Mouse (Mus musculus) embryonic fibroblast, embryonic 13.5 days (primary cell): Measurements from ENCODE around the gene Cmtm2b. TPM values are rescaled to one million over a fixed set of nuclear protein-coding genes. Genes with fewer than 3 reads are reported as not detected.
"Not testable (repeated sequence)": the region's sequence is repeated elsewhere in the genome, so short reads cannot be mapped to it uniquely, and the experiment has no call there.

Experiments
- H3K27ac ChIP-seq: 2 replicates; pipeline ENCODE4 v1.5.1; 2012; ENCODE audit warnings: low read length, control low read depth, inconsistent platforms; ENCODE audit not compliant: insufficient read depth
- H3K4me1 ChIP-seq: 2 replicates; pipeline ENCODE4 v1.6.1; 2011; ENCODE audit warnings: low read length; ENCODE audit not compliant: control insufficient read depth, insufficient read depth
- H3K4me3 ChIP-seq: 2 replicates; pipeline ENCODE4 v1.5.1; 2011; ENCODE audit warnings: mild to moderate bottlenecking, control low read depth, low read length; ENCODE audit not compliant: insufficient read depth
- CTCF ChIP-seq: IDR thresholded peaks from 2 replicates; pipeline ENCODE4 v1.5.1; 2011; ENCODE audit warnings: mild to moderate bottlenecking, control low read depth, low read length, moderate library complexity, borderline replicate concordance; ENCODE audit not compliant: insufficient read depth
- POLR2A ChIP-seq: IDR thresholded peaks from 2 replicates; pipeline ENCODE4 v1.6.1; 2011; ENCODE audit warnings: low read depth, mild to moderate bottlenecking, control low read depth, low read length, moderate library complexity
- polyA plus RNA-seq: library from polyadenylated mRNA; stranded (reverse); fragments of >200 nt; gene quantifications from 2 replicates; pipeline ENCODE4 v1.2.4, GENCODE M21; 2011; ENCODE audit warnings: low read depth; ENCODE audit not compliant: missing spikeins, insufficient read length

Cmtm2b gene
- polyA plus RNA-seq: not detected in 2 replicates

- H3K4me1 ChIP-seq, H3K27ac ChIP-seq, H3K4me3 ChIP-seq: not testable (repeated sequence)
Measured at GRCm38 (mm10) chr8:104321930-104322329, at the start of gene Cmtm2b. Gene Cmtm2b (plus strand): TSS chr8:104322230.

- not testable (repeated sequence) for H3K4me1 ChIP-seq, H3K4me3 ChIP-seq, H3K27ac ChIP-seq
Measured at GRCm38 (mm10) chr8:104293081-104293480, 28.9 kb upstream of the Cmtm2b start, which contains the start of gene Cmtm2a. Gene Cmtm2a (minus strand): TSS chr8:104293181.

GRCm38 (mm10) chr8:104294396-104294795, 27.6 kb upstream of the Cmtm2b start:
- TF ChIP-seq POLR2A (no peak), CTCF (no peak)
- Histone ChIP-seq H3K4me3 (no peak overlapping the region), H3K4me1 (no peaks in the 10 kb centered on the region), H3K27ac (no peak overlapping the region)

GRCm38 (mm10) chr8:104301577-104301976, 20.5 kb upstream of the Cmtm2b start:
- H3K27ac ChIP-seq, H3K4me3 ChIP-seq, H3K4me1 ChIP-seq: not testable (repeated sequence)

GRCm38 (mm10) chr8:104302536-104302935, 19.5 kb upstream of the Cmtm2b start:
- H3K4me3 ChIP-seq, H3K27ac ChIP-seq, H3K4me1 ChIP-seq: not testable (repeated sequence)

- H3K4me1 ChIP-seq: no peaks in the 10 kb centered on the region
- no peak overlapping the region for H3K4me3 ChIP-seq
- no peak overlapping the region for H3K27ac ChIP-seq
- no peak for TF ChIP-seq POLR2A
- TF ChIP-seq CTCF: no peak
Measured at GRCm38 (mm10) chr8:104304962-104305361, 17.1 kb upstream of the Cmtm2b start.

- not testable (repeated sequence) for H3K27ac ChIP-seq, H3K4me1 ChIP-seq
Measured at GRCm38 (mm10) chr8:104308341-104308740, 13.7 kb upstream of the Cmtm2b start.

GRCm38 (mm10) chr8:104309441-104310155, 12.4 kb upstream of the Cmtm2b start, which contains the start of the genes Gm45711 and Cmtm1:
Gene Gm45711 (minus strand): TSS chr8:104310081.
Gene Cmtm1 (minus strand): TSS chr8:104310145.
- not testable (repeated sequence) for H3K27ac ChIP-seq, H3K4me1 ChIP-seq

More at GRCm38 (mm10) chr8:104308341-104308740, 13.7 kb upstream of the Cmtm2b start:
- H3K4me3 ChIP-seq: not testable (repeated sequence)

GRCm38 (mm10) chr8:104312023-104312422, 10.0 kb upstream of the Cmtm2b start:
- H3K4me1 ChIP-seq, H3K27ac ChIP-seq: not testable (repeated sequence)

More at GRCm38 (mm10) chr8:104309441-104310155, 12.4 kb upstream of the Cmtm2b start, which contains the start of the genes Gm45711 and Cmtm1:
- H3K4me3 ChIP-seq: not testable (repeated sequence)

GRCm38 (mm10) chr8:104313311-104313710, 8.7 kb upstream of the Cmtm2b start:
- no peak overlapping the region for H3K27ac ChIP-seq
- no peaks in the 10 kb centered on the region for H3K4me1 ChIP-seq
- H3K4me3 ChIP-seq: no peak overlapping the region
- TF ChIP-seq CTCF (no peak), POLR2A (no peak)

More at GRCm38 (mm10) chr8:104312023-104312422, 10.0 kb upstream of the Cmtm2b start:
- not testable (repeated sequence) for H3K4me3 ChIP-seq

- H3K4me3 ChIP-seq, H3K27ac ChIP-seq, H3K4me1 ChIP-seq: not testable (repeated sequence)
Measured at GRCm38 (mm10) chr8:104321267-104321666, 763 bp upstream of the Cmtm2b start, which contains the start of gene Gm11020. Gene Gm11020 (plus strand): TSS chr8:104321567.
